Comparison of ENCODE assay signal across 16 mouse cellular contexts in the genomic region with DNA sequence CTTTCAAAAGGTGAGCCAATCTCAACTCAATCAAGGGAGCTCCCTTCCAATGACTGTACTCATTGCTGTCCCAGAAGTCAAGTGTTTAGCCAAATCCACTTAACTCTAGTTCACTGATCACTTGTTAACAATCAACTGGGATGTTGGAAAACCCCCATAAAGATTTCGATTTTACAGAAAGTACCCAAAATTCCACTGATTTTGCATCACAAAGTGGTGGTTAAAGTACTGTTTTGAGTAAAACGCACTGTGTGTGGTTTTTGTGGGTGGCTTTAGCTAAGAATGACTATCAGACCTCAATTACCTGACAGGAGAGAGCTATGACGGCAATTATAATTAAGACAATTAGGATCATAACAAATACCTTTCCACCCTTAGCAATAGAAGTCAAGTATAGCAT.
"Had no signal": no experiment of that assay in that cellular context is flagged by ENCODE, and none has a peak within 500 bp of the region (broad histone marks: within the 10 kb centered on the region; RNA-seq: fewer than 3 reads in every experiment).

No protein-coding gene starts in this region.

- H3K27me3 ChIP-seq: liver, embryonic 13.5 days; neural tube, embryonic 12.5 days; neural tube, embryonic 15.5 days; stomach, embryonic 15.5 days had no signal

- H3K27ac ChIP-seq: liver, embryonic 13.5 days; neural tube, embryonic 12.5 days; neural tube, embryonic 15.5 days; stomach, embryonic 15.5 days had no signal

- H3K4me3 ChIP-seq: liver, embryonic 13.5 days; neural tube, embryonic 12.5 days; neural tube, embryonic 15.5 days; stomach, embryonic 15.5 days had no signal

- H3K9ac ChIP-seq: liver, embryonic 13.5 days; neural tube, embryonic 12.5 days; neural tube, embryonic 15.5 days; stomach, embryonic 15.5 days had no signal

- H3K4me1 ChIP-seq: liver, embryonic 13.5 days; neural tube, embryonic 12.5 days; neural tube, embryonic 15.5 days; stomach, embryonic 15.5 days had no signal

- H3K9me3 ChIP-seq: liver, embryonic 13.5 days; neural tube, embryonic 12.5 days; neural tube, embryonic 15.5 days; stomach, embryonic 15.5 days had no signal

- H3K4me2 ChIP-seq: liver, embryonic 13.5 days; midbrain, embryonic 11.5 days; neural tube, embryonic 12.5 days; neural tube, embryonic 15.5 days; stomach, embryonic 15.5 days had no signal

- H3K36me3 ChIP-seq: liver, embryonic 13.5 days; neural tube, embryonic 12.5 days; neural tube, embryonic 15.5 days; stomach, embryonic 15.5 days had no signal

- DNase-seq: kidney, postnatal 14 days; kidney, postnatal 4 days; layer of hippocampus, adult 9-11 months; liver, embryonic 13.5 days; lung, adult 2 months; lung, postnatal 14 days; lung, postnatal 4 days; midbrain, embryonic 14.5 days; right cerebral cortex, adult 18-20 months; right cerebral cortex, postnatal 14 days; right cerebral cortex, postnatal 4 days; thymus, postnatal 25 days had no signal
